In genomic region chr14:89063971-89064370, GRCm38 (mm10) we compare ENCODE assay signal across 29 mouse cellular contexts.
DNase-seq lines count a peak whose midpoint lies in the region; ATAC-seq and TF ChIP-seq lines count a peak whose summit lies in the region.
"Had no signal": no experiment of that assay in that cellular context is flagged by ENCODE, and none has a peak within 500 bp of the region (broad histone marks: within the 10 kb centered on the region; RNA-seq: fewer than 3 reads in every experiment).

No protein-coding gene starts in this region.

- H3K27me3 ChIP-seq in intestine, embryonic 14.5 days (replicated peaks; ENCODE audit: control insufficient read depth, insufficient read depth, low read length), result no peaks in the 10 kb centered on the region
- no peaks in the 10 kb centered on the region for H3K27me3 ChIP-seq in intestine, postnatal 0 days (replicated peaks; ENCODE audit: control insufficient read depth, insufficient read depth, low read length)
- no peaks in the 10 kb centered on the region for H3K27me3 ChIP-seq in intestine, embryonic 15.5 days (replicated peaks)
- H3K27me3 ChIP-seq in stomach, embryonic 14.5 days (ENCODE audit: control insufficient read depth, insufficient read depth, low read length), result no peaks in the 10 kb centered on the region
- no peaks in the 10 kb centered on the region for H3K27me3 ChIP-seq in stomach, postnatal 0 days (ENCODE audit: control insufficient read depth, insufficient read depth, low read length)
- no peaks in the 10 kb centered on the region for H3K27me3 ChIP-seq in midbrain, embryonic 15.5 days (replicated peaks)
- H3K27me3 ChIP-seq: CH12.LX; embryonic facial prominence, embryonic 13.5 days; embryonic facial prominence, embryonic 15.5 days; forebrain, embryonic 12.5 days; Patski had no signal

- no peaks in the 10 kb centered on the region for H3K36me3 ChIP-seq in intestine, embryonic 14.5 days (ENCODE audit: control insufficient read depth, insufficient read depth, low read length)
- H3K36me3 ChIP-seq in intestine, postnatal 0 days (ENCODE audit: control insufficient read depth, insufficient read depth), result no peaks in the 10 kb centered on the region
- H3K36me3 ChIP-seq in intestine, embryonic 15.5 days, result no peaks in the 10 kb centered on the region
- no peaks in the 10 kb centered on the region for H3K36me3 ChIP-seq in stomach, embryonic 14.5 days (ENCODE audit: control insufficient read depth, insufficient read depth, low read length)
- H3K36me3 ChIP-seq in stomach, postnatal 0 days (ENCODE audit: control insufficient read depth, insufficient read depth, low read length), result no peaks in the 10 kb centered on the region
- no peaks in the 10 kb centered on the region for H3K36me3 ChIP-seq in midbrain, embryonic 15.5 days (replicated peaks)
- H3K36me3 ChIP-seq: embryonic facial prominence, embryonic 13.5 days; embryonic facial prominence, embryonic 15.5 days; forebrain, embryonic 10.5 days; forebrain, embryonic 12.5 days; G1E had no signal

- H3K9ac ChIP-seq in intestine, embryonic 14.5 days (ENCODE audit: low read length), result no peak overlapping the region
- no peak overlapping the region for H3K9ac ChIP-seq in intestine, postnatal 0 days (ENCODE audit: low read depth, low read length)
- H3K9ac ChIP-seq in intestine, embryonic 15.5 days, result no peak overlapping the region
- H3K9ac ChIP-seq in stomach, embryonic 14.5 days (replicated peaks; ENCODE audit: low read depth, low read length), result no peak overlapping the region
- no peak overlapping the region for H3K9ac ChIP-seq in stomach, postnatal 0 days (ENCODE audit: low read length)
- H3K9ac ChIP-seq in midbrain, embryonic 15.5 days, result no peak overlapping the region
- H3K9ac ChIP-seq: embryonic facial prominence, embryonic 13.5 days; embryonic facial prominence, embryonic 15.5 days; forebrain, embryonic 12.5 days had no signal

- DNase-seq in intestine, embryonic 14.5 days (ENCODE audit: low spot score), result no peak
- DNase-seq in stomach, postnatal 0 days (ENCODE audit: low spot score), result no peak
- no peak for DNase-seq in adrenal gland, adult 18-20 months (ENCODE audit: low spot score in 2 of 2)
- DNase-seq: adrenal gland, adult 2 months; adrenal gland, postnatal 10 days; adrenal gland, postnatal 25 days; B cell, adult 2 months; cerebellum, adult 11 months; cerebellum, adult 18-20 months; cerebellum, adult 8-10 months; cerebellum, adult 9-11 months; cerebellum, postnatal 14 days; cerebellum, postnatal 36 days; embryo, embryonic 11 days had no signal

- no peak overlapping the region for H3K4me3 ChIP-seq in intestine, embryonic 14.5 days (ENCODE audit: low read depth, low read length)
- H3K4me3 ChIP-seq in intestine, postnatal 0 days (ENCODE audit: low read depth, low read length), result no peak overlapping the region
- no peak overlapping the region for H3K4me3 ChIP-seq in intestine, embryonic 15.5 days (replicated peaks)
- H3K4me3 ChIP-seq in stomach, embryonic 14.5 days (ENCODE audit: low read depth, low read length), result no peak overlapping the region
- no peak overlapping the region for H3K4me3 ChIP-seq in stomach, postnatal 0 days (ENCODE audit: low read depth, low read length)
- H3K4me3 ChIP-seq in midbrain, embryonic 15.5 days, result no peak overlapping the region
- H3K4me3 ChIP-seq: embryonic facial prominence, embryonic 13.5 days; embryonic facial prominence, embryonic 15.5 days; erythroblast, embryonic 14.5 days; forebrain, embryonic 10.5 days; forebrain, embryonic 12.5 days had no signal

- no peak overlapping the region for H3K4me2 ChIP-seq in intestine, embryonic 14.5 days (ENCODE audit: low read length)
- no peak overlapping the region for H3K4me2 ChIP-seq in intestine, postnatal 0 days (replicated peaks; ENCODE audit: low read depth)
- H3K4me2 ChIP-seq in intestine, embryonic 15.5 days (replicated peaks), result no peak overlapping the region
- H3K4me2 ChIP-seq in stomach, embryonic 14.5 days (replicated peaks; ENCODE audit: low read depth, low read length), result no peak overlapping the region
- H3K4me2 ChIP-seq in stomach, postnatal 0 days (replicated peaks; ENCODE audit: low read depth), result no peak overlapping the region
- H3K4me2 ChIP-seq in midbrain, embryonic 15.5 days, result no peak overlapping the region
- H3K4me2 ChIP-seq: embryonic facial prominence, embryonic 13.5 days; embryonic facial prominence, embryonic 15.5 days; forebrain, embryonic 12.5 days had no signal

- WGBS in intestine, embryonic 14.5 days, result 69% methylated on average over 1 of the region's 1 CpGs
- 33% methylated on average over 1 of the region's 1 CpGs for WGBS in intestine, postnatal 0 days
- WGBS in intestine, embryonic 15.5 days, result 62% methylated on average over 1 of the region's 1 CpGs
- WGBS in stomach, embryonic 14.5 days, result 63% methylated on average over 1 of the region's 1 CpGs
- WGBS in stomach, postnatal 0 days, result 42% methylated on average over 1 of the region's 1 CpGs
- WGBS in midbrain, embryonic 15.5 days, result 90% methylated on average over 1 of the region's 1 CpGs

- TF ChIP-seq CTCF in intestine, postnatal 0 days (IDR thresholded peaks at IDR 0.05; ENCODE audit: low read depth), result no peak
- TF ChIP-seq CTCF in stomach, postnatal 0 days (IDR thresholded peaks at IDR 0.05; ENCODE audit: low read depth), result no peak

- no peak overlapping the region for H3K27ac ChIP-seq in intestine, embryonic 14.5 days (ENCODE audit: low read depth)
- H3K27ac ChIP-seq in intestine, postnatal 0 days (ENCODE audit: low read depth, low read length), result no peak overlapping the region
- no peak overlapping the region for H3K27ac ChIP-seq in intestine, embryonic 15.5 days
- no peak overlapping the region for H3K27ac ChIP-seq in stomach, embryonic 14.5 days (ENCODE audit: low read length)
- no peak overlapping the region for H3K27ac ChIP-seq in stomach, postnatal 0 days (replicated peaks)
- no peak overlapping the region for H3K27ac ChIP-seq in midbrain, embryonic 15.5 days
- H3K27ac ChIP-seq: embryonic facial prominence, embryonic 13.5 days; embryonic facial prominence, embryonic 15.5 days; forebrain, embryonic 12.5 days had no signal

- H3K4me1 ChIP-seq in intestine, embryonic 14.5 days (replicated peaks; ENCODE audit: control insufficient read depth, insufficient read depth, low read length), result no peaks in the 10 kb centered on the region
- H3K4me1 ChIP-seq in intestine, postnatal 0 days (replicated peaks; ENCODE audit: control insufficient read depth, insufficient read depth, low read length), result no peaks in the 10 kb centered on the region
- H3K4me1 ChIP-seq in intestine, embryonic 15.5 days (replicated peaks), result no peaks in the 10 kb centered on the region
- H3K4me1 ChIP-seq in stomach, embryonic 14.5 days (ENCODE audit: control insufficient read depth, insufficient read depth, low read length), result no peaks in the 10 kb centered on the region
- no peaks in the 10 kb centered on the region for H3K4me1 ChIP-seq in stomach, postnatal 0 days (replicated peaks; ENCODE audit: control insufficient read depth, insufficient read depth)
- H3K4me1 ChIP-seq in midbrain, embryonic 15.5 days, result no peaks in the 10 kb centered on the region
- H3K4me1 ChIP-seq: embryonic facial prominence, embryonic 13.5 days; embryonic facial prominence, embryonic 15.5 days had no signal

- peak; percentile 58 for ATAC-seq in intestine, embryonic 14.5 days (replicated peaks; ENCODE audit: low FRiP score, low TSS enrichment, low read depth)
- ATAC-seq in intestine, postnatal 0 days, result no peak
- peak; percentile 71 for ATAC-seq in intestine, embryonic 15.5 days
- ATAC-seq in stomach, embryonic 14.5 days (ENCODE audit: insufficient number of reproducible peaks, insufficient read depth, low FRiP score, low read depth), result peak; percentile 63; the same call in 1 of the 2 replicates
- ATAC-seq in stomach, postnatal 0 days (ENCODE audit: low FRiP score, low TSS enrichment), result 0 out of 2 replicates have a peak, but pooled peaks have one; percentile 35
- no peak for ATAC-seq in midbrain, embryonic 15.5 days (replicated peaks)
- ATAC-seq: activated CD4-positive, CD25-positive, alpha-beta regulatory T cell, adult 4 months; CD4-positive, CD25-positive, alpha-beta regulatory T cell, adult 4 months; forebrain, embryonic 14.5 days; Patski had no signal

- TF ChIP-seq EP300 in stomach, postnatal 0 days (optimal IDR thresholded peaks at IDR 0.05), result no peak

- H3K9me3 ChIP-seq in intestine, embryonic 14.5 days (ENCODE audit: control insufficient read depth, low read length), result no peaks in the 10 kb centered on the region
- H3K9me3 ChIP-seq in intestine, postnatal 0 days (ENCODE audit: control insufficient read depth), result no peaks in the 10 kb centered on the region
- H3K9me3 ChIP-seq in intestine, embryonic 15.5 days, result no peaks in the 10 kb centered on the region
- no peaks in the 10 kb centered on the region for H3K9me3 ChIP-seq in stomach, embryonic 14.5 days (ENCODE audit: control insufficient read depth, low read depth, low read length)
- no peaks in the 10 kb centered on the region for H3K9me3 ChIP-seq in stomach, postnatal 0 days (ENCODE audit: control insufficient read depth, low read length)
- H3K9me3 ChIP-seq in midbrain, embryonic 15.5 days, result no peaks in the 10 kb centered on the region
- H3K9me3 ChIP-seq: embryonic facial prominence, embryonic 13.5 days; embryonic facial prominence, embryonic 15.5 days; forebrain, embryonic 10.5 days; forebrain, embryonic 12.5 days had no signal

Comparison
In these comparisons a context has a peak if more than half of its experiments do, and no peak if none do; other contexts are left out.
1. ATAC-seq: peak in intestine, embryonic 14.5 days (single experiment), intestine, embryonic 15.5 days (single experiment), stomach, embryonic 14.5 days (single experiment) and stomach, postnatal 0 days (single experiment); none in intestine, postnatal 0 days (single experiment) and midbrain, embryonic 15.5 days (single experiment).